Mouse (Mus musculus): ENCODE measurements around the gene Fmod.

DNA sequence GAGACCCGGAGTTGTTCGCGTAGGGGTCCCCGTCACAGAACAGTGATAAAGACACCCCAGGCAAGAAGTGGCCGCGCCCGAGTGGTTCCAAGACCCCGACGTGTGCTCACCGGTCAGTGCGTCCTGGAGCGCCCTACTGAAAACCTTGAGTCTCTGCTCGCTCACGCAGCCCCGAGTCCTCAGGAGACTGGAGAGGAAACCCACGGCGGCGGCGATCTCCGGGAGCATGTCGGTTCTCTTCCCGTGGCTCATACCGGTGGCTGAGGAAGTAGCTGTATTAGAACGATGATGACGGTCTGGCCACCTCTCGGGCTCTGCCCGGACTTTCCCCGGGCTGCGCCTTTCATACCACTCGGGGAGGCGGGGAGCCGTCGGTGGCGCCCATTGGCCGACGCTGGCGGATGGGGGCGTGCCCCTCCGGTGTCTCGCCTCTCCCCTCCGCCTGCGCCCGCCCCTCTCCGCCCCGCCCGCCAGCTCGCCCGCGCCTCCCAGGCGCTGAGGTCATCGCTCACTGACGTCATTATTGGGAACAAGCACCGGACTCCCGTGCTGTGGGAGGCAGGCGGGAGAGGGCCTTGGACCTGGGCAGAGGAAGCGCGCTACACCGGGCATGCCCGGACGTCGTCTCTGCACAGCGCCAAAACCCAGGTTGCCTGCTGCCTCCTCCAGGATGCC is 41.9 kb downstream of the Fmod start, which contains the start of gene Btg2:
- TF ChIP-seq CTCF (IDR thresholded peaks at IDR 0.05; ENCODE audit: extremely low read depth, insufficient read depth, low read length) (no peak), POLR2A (IDR thresholded peaks at IDR 0.05; ENCODE audit: extremely low read depth, insufficient read depth, low read length) (peak; percentile 97)

All from cortical plate, adult 2 months (tissue).